Mouse (Mus musculus): ENCODE measurements around the gene Gp1bb.

DNA sequence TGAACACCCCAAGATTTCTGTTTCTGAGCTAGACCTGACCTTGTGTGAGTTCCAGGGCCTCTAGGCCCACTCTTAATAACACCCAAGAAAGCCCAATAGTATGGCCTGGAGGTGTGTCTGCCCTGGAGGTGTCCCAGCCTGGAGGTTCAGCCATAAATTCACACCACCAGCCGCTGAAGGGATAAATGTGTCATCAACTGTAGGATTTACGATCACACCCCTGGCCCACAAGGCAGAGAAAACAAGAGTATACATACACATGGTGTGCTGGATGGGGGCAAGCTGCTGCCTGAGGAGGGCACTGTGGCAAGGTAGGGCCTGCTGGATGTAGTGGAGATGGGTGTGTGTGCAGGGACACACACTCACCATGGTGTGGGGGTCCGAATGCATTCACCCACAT, 8.9 kb downstream of the Gp1bb start:
- TF ChIP-seq MYOD1 (IDR thresholded peaks at IDR 0.05; ENCODE audit: control insufficient read depth, insufficient read length, low read depth) (no peak), CTCF (IDR thresholded peaks at IDR 0.05; ENCODE audit: control insufficient read depth, insufficient read depth, insufficient read length) (no peak), MAX (IDR thresholded peaks at IDR 0.05) (no peak), USF1 (IDR thresholded peaks at IDR 0.05; ENCODE audit: low read depth) (no peak), FOSL1 (IDR thresholded peaks at IDR 0.05; ENCODE audit: insufficient read depth, low read length, poor library complexity, severe bottlenecking) (no peak), CEBPB (IDR thresholded peaks at IDR 0.05; ENCODE audit: low read depth) (no peak), MYOG (IDR thresholded peaks at IDR 0.05; ENCODE audit: control insufficient read depth, extremely low read depth, insufficient read length) (no peak)

Data from C2C12 (cell line).